Mouse (Mus musculus): Measurements from ENCODE around the gene Tepsin. TPM values are rescaled to one million over a fixed set of nuclear protein-coding genes. Genes with fewer than 3 reads are reported as not detected.
A peak's percentile ranks its signal among the peaks of the same experiment; 100 is the strongest.

Gene Tepsin
- total and polyA plus RNA-seq, 2 experiments from 2014 or later: 13.8 to 31.6 TPM

- H3K9me3 ChIP-seq (ENCODE audit: low read length): no peaks in the 10 kb centered on the region
- H3K27ac ChIP-seq: no peak overlapping the region
- DNase-seq (ENCODE audit: low spot score) (no peak), ATAC-seq (no peak)
- no peak overlapping the region for H3K9ac ChIP-seq (replicated peaks; ENCODE audit: low read length)
- WGBS: 82% methylated on average over 4 of the region's 4 CpGs
- peaks cover 6% of the 10 kb centered on the region for H3K36me3 ChIP-seq (ENCODE audit: insufficient read depth, low read length)
- no peak overlapping the region for H3K4me2 ChIP-seq (ENCODE audit: low read depth, low read length)
- no peaks in the 10 kb centered on the region for H3K27me3 ChIP-seq (ENCODE audit: insufficient read depth, low read length)
- no peak overlapping the region for H3K4me3 ChIP-seq (ENCODE audit: low read length)
- no peak for TF ChIP-seq CTCF (IDR thresholded peaks at IDR 0.05; ENCODE audit: low read depth)
- H3K4me1 ChIP-seq (ENCODE audit: insufficient read depth, low read length): no peaks in the 10 kb centered on the region
These were observed 13.6 kb upstream of the Tepsin start for GRCm38 (mm10) chr11:120112136-120112535.

DNA sequence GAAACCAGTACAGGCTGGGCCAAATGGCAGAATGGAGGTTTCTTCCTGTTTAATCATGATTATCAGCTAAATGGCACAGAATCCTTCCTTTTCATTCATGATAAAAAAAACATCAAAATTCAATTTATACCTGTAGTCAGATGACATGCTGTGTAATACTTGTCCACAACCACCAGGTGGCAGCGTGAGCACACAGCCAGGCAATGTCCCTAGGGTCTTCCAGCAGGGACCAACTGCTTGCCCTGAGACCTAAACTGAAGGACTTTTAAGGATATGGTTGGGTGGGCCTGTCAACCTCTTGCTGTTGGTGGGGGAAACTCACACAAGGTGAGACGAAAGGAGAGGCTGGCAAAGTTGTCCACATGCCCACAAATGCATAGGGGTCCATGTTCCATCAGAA lies 12.5 kb upstream of the Tepsin start:
- 7% methylated on average over 2 of the region's 2 CpGs for WGBS
- no peaks in the 10 kb centered on the region for H3K27me3 ChIP-seq (ENCODE audit: insufficient read depth, low read length)
- H3K36me3 ChIP-seq (ENCODE audit: insufficient read depth, low read length): peaks cover 6% of the 10 kb centered on the region
- H3K9me3 ChIP-seq (ENCODE audit: low read length): no peaks in the 10 kb centered on the region
- H3K4me2 ChIP-seq (ENCODE audit: low read depth, low read length): no peak overlapping the region
- no peak overlapping the region for H3K4me3 ChIP-seq (ENCODE audit: low read length)
- no peaks in the 10 kb centered on the region for H3K4me1 ChIP-seq (ENCODE audit: insufficient read depth, low read length)
- H3K27ac ChIP-seq: no peak overlapping the region
- no peak overlapping the region for H3K9ac ChIP-seq (replicated peaks; ENCODE audit: low read length)
- peak; percentile 87 for DNase-seq (ENCODE audit: low spot score)
- TF ChIP-seq CTCF (IDR thresholded peaks at IDR 0.05; ENCODE audit: low read depth): peak; percentile 97
- ATAC-seq: no peak

DNA sequence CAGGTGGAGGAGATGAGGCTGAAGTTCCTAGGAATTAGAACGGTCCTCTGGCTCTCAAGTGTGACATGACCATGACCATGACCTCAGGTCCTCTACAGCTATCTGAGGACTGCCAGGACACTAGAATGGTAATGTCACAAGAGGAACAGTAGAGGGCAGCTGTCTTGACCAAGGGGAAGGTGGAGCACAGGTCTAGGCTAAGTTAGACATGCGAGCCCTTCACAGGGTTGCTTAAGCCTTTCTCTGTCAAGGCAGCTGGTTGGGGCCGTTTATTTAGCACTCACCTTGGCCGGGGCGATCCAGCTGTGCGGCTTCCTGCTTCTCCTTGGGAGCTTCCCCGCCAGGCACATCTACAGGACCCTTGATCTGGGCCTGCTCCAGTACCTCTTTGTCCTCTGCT lies 12.0 kb upstream of the Tepsin start:
- 71% methylated on average over 7 of the region's 7 CpGs for WGBS
- Histone ChIP-seq H3K9ac (replicated peaks; ENCODE audit: low read length) (no peak overlapping the region), H3K9me3 (ENCODE audit: low read length) (no peaks in the 10 kb centered on the region), H3K4me2 (ENCODE audit: low read depth, low read length) (no peak overlapping the region), H3K27me3 (ENCODE audit: insufficient read depth, low read length) (no peaks in the 10 kb centered on the region), H3K4me3 (ENCODE audit: low read length) (no peak overlapping the region), H3K27ac (no peak overlapping the region), H3K36me3 (ENCODE audit: insufficient read depth, low read length) (peaks cover 9% of the 10 kb centered on the region), H3K4me1 (ENCODE audit: insufficient read depth, low read length) (no peaks in the 10 kb centered on the region)
- ATAC-seq (no peak; the same call in 1 of the 2 replicates), DNase-seq (ENCODE audit: low spot score) (no peak)
- TF ChIP-seq CTCF (IDR thresholded peaks at IDR 0.05; ENCODE audit: low read depth): peak; percentile 41

- Histone ChIP-seq H3K27ac (no peak overlapping the region), H3K9ac (replicated peaks; ENCODE audit: low read length) (no peak overlapping the region), H3K4me1 (ENCODE audit: insufficient read depth, low read length) (no peaks in the 10 kb centered on the region), H3K9me3 (ENCODE audit: low read length) (no peaks in the 10 kb centered on the region), H3K4me2 (ENCODE audit: low read depth, low read length) (no peak overlapping the region), H3K4me3 (ENCODE audit: low read length) (no peak overlapping the region), H3K36me3 (ENCODE audit: insufficient read depth, low read length) (peaks cover 17% of the 10 kb centered on the region), H3K27me3 (ENCODE audit: insufficient read depth, low read length) (no peaks in the 10 kb centered on the region)
- WGBS: 53% methylated on average over 14 of the region's 14 CpGs
- no peak for TF ChIP-seq CTCF (IDR thresholded peaks at IDR 0.05; ENCODE audit: low read depth)
- peak; percentile 44; the same call in 1 of the 2 replicates for ATAC-seq
- DNase-seq (ENCODE audit: low spot score): no peak
These were observed 11.2 kb upstream of the Tepsin start for GRCm38 (mm10) chr11:120109558-120110210.

GRCm38 (mm10) chr11:120107796-120108195 lies 9.3 kb upstream of the Tepsin start:
- H3K4me1 ChIP-seq (ENCODE audit: insufficient read depth, low read length): no peaks in the 10 kb centered on the region
- H3K9ac ChIP-seq (replicated peaks; ENCODE audit: low read length): no peak overlapping the region
- WGBS: 85% methylated on average over 9 of the region's 9 CpGs
- no peak overlapping the region for H3K4me2 ChIP-seq (ENCODE audit: low read depth, low read length)
- DNase-seq (ENCODE audit: low spot score) (no peak), ATAC-seq (no peak)
- TF ChIP-seq CTCF (IDR thresholded peaks at IDR 0.05; ENCODE audit: low read depth): no peak
- no peaks in the 10 kb centered on the region for H3K27me3 ChIP-seq (ENCODE audit: insufficient read depth, low read length)
- H3K9me3 ChIP-seq (ENCODE audit: low read length): no peaks in the 10 kb centered on the region
- no peak overlapping the region for H3K27ac ChIP-seq
- peaks cover 24% of the 10 kb centered on the region for H3K36me3 ChIP-seq (ENCODE audit: insufficient read depth, low read length)
- no peak overlapping the region for H3K4me3 ChIP-seq (ENCODE audit: low read length)

DNA sequence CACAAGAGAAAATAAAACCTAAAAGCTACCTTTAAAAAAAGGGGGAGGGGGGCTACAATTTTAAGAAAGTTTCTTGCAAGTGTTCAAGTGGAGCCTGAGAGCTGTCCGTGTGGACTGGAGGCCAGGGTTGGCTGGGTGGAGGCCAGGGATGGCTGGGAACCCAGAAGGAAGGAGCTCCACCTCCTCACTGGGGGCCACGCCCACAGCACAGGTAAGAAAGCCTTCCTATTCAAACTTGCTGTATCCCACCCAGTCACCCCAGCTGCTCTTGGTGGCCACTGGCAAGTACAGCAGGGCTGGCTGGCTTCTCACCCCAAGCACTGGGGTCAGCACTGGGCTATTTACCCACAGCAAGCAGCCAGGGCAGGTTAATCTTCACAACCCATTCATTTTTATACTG lies 8.5 kb upstream of the Tepsin start:
- no peak for DNase-seq (ENCODE audit: low spot score)

DNA sequence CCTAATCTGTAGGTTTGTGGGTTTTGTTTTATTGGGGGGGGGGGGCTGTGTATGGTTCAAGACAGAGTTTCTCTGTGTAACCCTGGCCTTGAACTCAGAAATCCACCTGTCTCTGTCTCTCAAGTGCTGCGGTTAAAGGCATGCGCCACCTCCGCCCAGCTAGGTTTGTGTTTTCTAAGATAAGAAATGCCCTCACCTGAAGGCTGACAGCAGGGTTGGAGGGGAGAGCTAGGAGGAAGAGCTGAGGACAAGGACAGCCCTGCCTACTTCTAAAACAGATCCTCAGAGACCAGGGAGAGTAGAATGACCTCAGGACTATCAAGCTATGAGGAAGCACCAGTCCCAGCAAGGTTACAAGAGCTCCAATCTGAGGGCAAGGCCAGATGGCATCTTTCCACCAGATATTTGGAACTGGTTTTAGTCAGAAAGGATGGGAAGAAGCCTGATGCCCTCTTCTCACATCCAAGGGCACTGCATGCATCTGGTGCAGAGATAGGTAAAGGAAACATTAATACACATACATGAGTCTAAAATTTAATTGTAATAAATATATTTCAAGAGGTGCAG lies 5.0 kb upstream of the Tepsin start:
- 93% methylated on average over 3 of the region's 3 CpGs for WGBS
- Histone ChIP-seq H3K4me2 (ENCODE audit: low read depth, low read length) (no peak overlapping the region), H3K27me3 (ENCODE audit: insufficient read depth, low read length) (no peaks in the 10 kb centered on the region)

More for the DNA sequence above, 8.5 kb upstream of the Tepsin start:
- 63% methylated on average over 2 of the region's 2 CpGs for WGBS
- Histone ChIP-seq H3K4me3 (ENCODE audit: low read length) (no peak overlapping the region), H3K9ac (replicated peaks; ENCODE audit: low read length) (no peak overlapping the region), H3K27me3 (ENCODE audit: insufficient read depth, low read length) (no peaks in the 10 kb centered on the region), H3K36me3 (ENCODE audit: insufficient read depth, low read length) (peaks cover 24% of the 10 kb centered on the region), H3K27ac (no peak overlapping the region), H3K4me1 (ENCODE audit: insufficient read depth, low read length) (no peaks in the 10 kb centered on the region), H3K9me3 (ENCODE audit: low read length) (no peaks in the 10 kb centered on the region), H3K4me2 (ENCODE audit: low read depth, low read length) (no peak overlapping the region)
- ATAC-seq: no peak
- no peak for TF ChIP-seq CTCF (IDR thresholded peaks at IDR 0.05; ENCODE audit: low read depth)

More for the DNA sequence above, 5.0 kb upstream of the Tepsin start:
- TF ChIP-seq CTCF (IDR thresholded peaks at IDR 0.05; ENCODE audit: low read depth): no peak
- Histone ChIP-seq H3K9ac (replicated peaks; ENCODE audit: low read length) (no peak overlapping the region), H3K36me3 (ENCODE audit: insufficient read depth, low read length) (peaks cover 24% of the 10 kb centered on the region), H3K27ac (no peak overlapping the region), H3K9me3 (ENCODE audit: low read length) (no peaks in the 10 kb centered on the region), H3K4me1 (ENCODE audit: insufficient read depth, low read length) (0 out of 2 replicates have a peak, but pooled peaks cover 6% of the 10 kb centered on the region), H3K4me3 (ENCODE audit: low read length) (no peak overlapping the region)
- no peak for DNase-seq (ENCODE audit: low spot score)
- ATAC-seq: no peak

All from hindbrain, postnatal 0 days (tissue).